Mouse (Mus musculus) forebrain, postnatal 0 days (tissue): ENCODE measurements around the gene Wnt4. TPM values are rescaled to one million over a fixed set of nuclear protein-coding genes. Genes with fewer than 3 reads are reported as not detected.

Experiments used
- ATAC-seq: fragments of 200-750 bp; cut with Nextera tagmentation; 2 replicates; pipeline ENCODE4 v1.8.0; 2017; ENCODE audit warnings: mild to moderate bottlenecking, moderate library complexity
- DNase-seq: peaks from one replicate; pipeline ENCODE4 v3.0.0-alpha.2; 2015
- H3K27ac ChIP-seq: fragments of 300-500 bp; sonication (generic); 2 replicates; pipeline ENCODE4 v1.5.1; 2014; ENCODE audit warnings: low read depth, mild to moderate bottlenecking, antibody characterized with exemption, low read length, moderate library complexity, mixed read lengths
- H3K27me3 ChIP-seq: fragments of 300-500 bp; sonication (generic); 2 replicates; pipeline ENCODE4 v1.6.1; 2014; ENCODE audit warnings: mild to moderate bottlenecking, low read length, mixed read lengths; ENCODE audit not compliant: insufficient read depth
- H3K36me3 ChIP-seq: fragments of 300-500 bp; sonication (generic); 2 replicates; pipeline ENCODE4 v1.6.1; 2014; ENCODE audit warnings: mild to moderate bottlenecking, moderate library complexity; ENCODE audit not compliant: insufficient read depth
- H3K4me1 ChIP-seq: fragments of 300-500 bp; sonication (generic); 2 replicates; pipeline ENCODE4 v1.6.1; 2014; ENCODE audit warnings: antibody characterized with exemption; ENCODE audit not compliant: insufficient read depth
- H3K4me2 ChIP-seq: fragments of 300-500 bp; sonication (generic); 2 replicates; pipeline ENCODE4 v1.6.1; 2014; ENCODE audit warnings: low read depth, mild to moderate bottlenecking, moderate library complexity
- H3K4me3 ChIP-seq: fragments of 300-500 bp; sonication (generic); 2 replicates; pipeline ENCODE4 v1.5.1; 2014; ENCODE audit warnings: low read depth, low read length, mixed read lengths
- H3K9ac ChIP-seq: fragments of 300-500 bp; sonication (generic); 2 replicates; pipeline ENCODE4 v1.6.1; 2014; ENCODE audit warnings: mild to moderate bottlenecking
- H3K9me3 ChIP-seq: fragments of 300-500 bp; sonication (generic); 2 replicates; pipeline ENCODE4 v1.6.1; 2016; ENCODE audit warnings: low read length
- CTCF ChIP-seq: sonication (generic); IDR thresholded peaks from 2 replicates; pipeline ENCODE4 v1.5.1; 2016; ENCODE audit warnings: antibody characterized with exemption, control low read depth, low read depth
- WGBS: fragments of 180-500 bp; shearing (Covaris S2); extraction: QIAGEN DNeasy Blood & Tissue Kit; methylation state at CpG from one replicate; pipeline ENCODE4 v1.1.7; 2014; 5-methylcytosine and 5-hydroxymethylcytosine counted together
- polyA plus RNA-seq: library from polyadenylated mRNA; unstranded; fragments of >200 nt; fragmentation: Nextera tagmentation; extraction: Ambion mirVana; gene quantifications from 2 replicates; pipeline ENCODE4 v1.2.1, GENCODE M21; 2015
- total RNA-seq: library from RNA; depleted of rRNA; stranded (reverse); fragments of >200 nt; gene quantifications from 2 replicates; pipeline ENCODE4 v1.2.3, GENCODE M21; 2014; rRNA removed

Gene Wnt4
- total and polyA plus RNA-seq, 2 experiments from 2014 or later: 4.6 to 6.1 TPM

DNA sequence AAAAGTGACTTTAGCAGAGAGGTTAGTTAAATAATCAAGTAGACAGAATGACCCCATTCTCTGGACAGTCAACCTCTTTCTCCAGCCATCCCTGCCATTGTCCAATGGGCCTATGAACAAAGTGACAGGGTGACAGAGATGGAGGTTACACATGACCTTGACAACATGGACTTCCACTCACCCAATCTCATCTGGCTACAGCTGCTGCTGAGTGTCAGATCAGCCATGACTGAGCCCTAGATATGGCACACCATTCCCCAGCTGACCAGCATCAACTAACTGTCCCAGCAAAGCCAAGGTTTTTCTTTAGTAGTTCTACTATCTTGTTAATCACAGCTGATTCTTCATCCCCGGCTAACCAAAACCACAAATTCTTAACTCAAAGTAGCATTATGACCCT lies 65.5 kb downstream of the Wnt4 start:
- ATAC-seq (no peak), DNase-seq (no peak)
- WGBS: 90% methylated on average over 1 of the region's 1 CpGs
- no peaks in the 10 kb centered on the region; the same call in 1 of the 2 replicates for H3K4me1 ChIP-seq
- TF ChIP-seq CTCF: no peak
- no peak overlapping the region for H3K4me3 ChIP-seq
- H3K9me3 ChIP-seq: no peaks in the 10 kb centered on the region
- no peaks in the 10 kb centered on the region for H3K27me3 ChIP-seq
- H3K27ac ChIP-seq: no peak overlapping the region
- H3K4me2 ChIP-seq: no peak overlapping the region
- no peak overlapping the region for H3K9ac ChIP-seq
- no peaks in the 10 kb centered on the region for H3K36me3 ChIP-seq

DNA sequence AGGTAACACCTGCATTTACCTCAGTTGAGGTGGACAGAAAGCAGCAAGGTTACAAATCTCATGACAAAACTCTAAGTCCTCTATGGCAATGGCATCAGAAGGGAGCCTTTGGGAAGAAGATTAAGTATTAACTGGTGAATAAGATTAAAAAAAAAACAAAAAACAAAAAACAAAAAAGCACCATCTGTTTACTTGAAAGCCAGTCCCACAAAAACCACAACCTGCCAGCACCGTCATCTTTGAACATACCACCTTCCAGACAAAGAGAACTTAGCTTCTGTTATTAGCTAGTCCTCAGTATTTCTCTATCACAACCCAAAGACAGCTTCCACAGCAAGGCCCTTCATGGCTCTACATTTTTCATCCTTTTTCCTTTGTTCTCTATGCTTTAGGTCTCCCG lies 67.8 kb downstream of the Wnt4 start:
- Histone ChIP-seq H3K27me3 (no peaks in the 10 kb centered on the region), H3K36me3 (no peaks in the 10 kb centered on the region), H3K27ac (no peak overlapping the region), H3K4me1 (no peaks in the 10 kb centered on the region), H3K9me3 (no peaks in the 10 kb centered on the region), H3K9ac (no peak overlapping the region), H3K4me2 (no peak overlapping the region), H3K4me3 (no peak overlapping the region)
- TF ChIP-seq CTCF: no peak
- WGBS: 71% methylated on average over 2 of the region's 2 CpGs
- no peak for ATAC-seq
- no peak for DNase-seq

DNA sequence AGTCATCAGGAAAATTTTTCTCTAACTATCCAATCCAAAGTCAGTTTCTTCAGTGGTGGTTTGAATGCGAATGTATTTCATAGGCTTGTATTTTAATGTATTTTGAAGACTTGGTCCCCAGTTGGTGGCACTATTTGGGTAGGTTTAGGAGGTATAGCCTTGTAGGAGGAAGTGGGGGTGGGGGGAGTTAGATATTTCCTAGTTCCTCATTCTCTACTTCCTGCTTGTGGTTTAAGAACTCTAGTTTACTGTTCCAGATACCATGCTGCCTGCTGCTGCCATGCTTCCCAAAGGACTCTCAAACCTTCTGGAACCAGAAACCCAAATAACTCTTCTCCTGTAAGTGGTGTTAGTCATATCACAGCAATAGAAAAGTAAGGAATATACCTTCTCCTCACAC lies 68.5 kb downstream of the Wnt4 start:
- no peaks in the 10 kb centered on the region for H3K36me3 ChIP-seq
- TF ChIP-seq CTCF: no peak
- no peaks in the 10 kb centered on the region for H3K4me1 ChIP-seq
- H3K4me3 ChIP-seq: no peak overlapping the region
- H3K9me3 ChIP-seq: no peaks in the 10 kb centered on the region
- ATAC-seq: no peak
- 95% methylated on average over 1 of the region's 1 CpGs for WGBS
- no peak for DNase-seq
- no peaks in the 10 kb centered on the region for H3K27me3 ChIP-seq
- no peak overlapping the region for H3K4me2 ChIP-seq
- H3K9ac ChIP-seq: no peak overlapping the region
- H3K27ac ChIP-seq: no peak overlapping the region

Other genes with a start within 250 kb of the Wnt4 start
- gene Zbtb40, start 228.7 kb upstream of the Wnt4 start, total RNA-seq: 6.2 and 6.8 TPM in 2 replicates
- 0.58 and 0.87 TPM in 2 replicates for gene Zbtb40, start 228.7 kb upstream of the Wnt4 start, polyA plus RNA-seq
- 699 and 735 TPM in 2 replicates for gene Cdc42, start 80.2 kb downstream of the Wnt4 start, total RNA-seq
- gene Cdc42, start 80.2 kb downstream of the Wnt4 start, polyA plus RNA-seq: 1,221 and 1,252 TPM in 2 replicates
- not detected in 2 replicates for gene Cela3a, start 132.3 kb downstream of the Wnt4 start, total RNA-seq
- gene Cela3a, start 132.3 kb downstream of the Wnt4 start, polyA plus RNA-seq: not detected in 2 replicates
- gene Cela3b, start 153.1 kb downstream of the Wnt4 start, total RNA-seq: not detected in 2 replicates
- gene Cela3b, start 153.1 kb downstream of the Wnt4 start, polyA plus RNA-seq: not detected in 2 replicates
- gene 1700013G24Rik, start 175.8 kb downstream of the Wnt4 start, total RNA-seq: not detected in 2 replicates
- gene 1700013G24Rik, start 175.8 kb downstream of the Wnt4 start, polyA plus RNA-seq: not detected in 2 replicates
- 13.8 and 22.6 TPM in 2 replicates for gene Hspg2, start 191.3 kb downstream of the Wnt4 start, total RNA-seq
- 2.3 and 2.6 TPM in 2 replicates for gene Hspg2, start 191.3 kb downstream of the Wnt4 start, polyA plus RNA-seq